Mouse (Mus musculus) forebrain, embryonic 10.5 days (tissue): ENCODE data around the gene Smpd3. TPM values are rescaled to one million over a fixed set of nuclear protein-coding genes. Genes with fewer than 3 reads are reported as not detected.

Experiments
- DNase-seq: peaks from one replicate; pipeline ENCODE4 v3.0.0-alpha.2; 2017; ENCODE audit warnings: low spot score; ENCODE audit errors: extremely low spot score
- H3K27ac ChIP-seq: fragments of 300-500 bp; sonication (generic); 2 replicates; pipeline ENCODE4 v1.5.1; 2016; ENCODE audit warnings: mild to moderate bottlenecking
- H3K27me3 ChIP-seq: fragments of 300-500 bp; sonication (generic); 2 replicates; pipeline ENCODE4 v1.6.1; 2016; ENCODE audit warnings: mild to moderate bottlenecking; ENCODE audit not compliant: poor library complexity, severe bottlenecking
- H3K36me3 ChIP-seq: fragments of 300-500 bp; sonication (generic); replicated peaks from 2 replicates; pipeline ENCODE4 v1.6.1; 2016; ENCODE audit warnings: mild to moderate bottlenecking, moderate library complexity
- H3K4me1 ChIP-seq: fragments of 300-500 bp; sonication (generic); 2 replicates; pipeline ENCODE4 v1.6.1; 2016
- H3K4me3 ChIP-seq: fragments of 300-500 bp; sonication (generic); 2 replicates; pipeline ENCODE4 v1.5.1; 2016; ENCODE audit warnings: mild to moderate bottlenecking, moderate library complexity
- H3K9me3 ChIP-seq: fragments of 300-500 bp; sonication (generic); 2 replicates; pipeline ENCODE4 v1.6.1; 2016; ENCODE audit warnings: mild to moderate bottlenecking, moderate library complexity
- WGBS: fragments of 180-500 bp; shearing (Covaris S2); methylation state at CpG from one replicate; pipeline ENCODE4 v1.1.7; 2016; 5-methylcytosine and 5-hydroxymethylcytosine counted together
- polyA plus RNA-seq: library from polyadenylated mRNA; unstranded; fragments of >200 nt; fragmentation: Nextera tagmentation; extraction: Ambion mirVana; gene quantifications from 2 replicates; pipeline ENCODE4 v1.2.1, GENCODE M21; 2016

Smpd3 gene
- polyA plus RNA-seq, 1 experiment from 2014 or later: 6.2 TPM

- H3K9me3 ChIP-seq: no peaks in the 10 kb centered on the region
- H3K27me3 ChIP-seq: no peaks in the 10 kb centered on the region
- no peak for DNase-seq
- 70% methylated on average over 11 of the region's 11 CpGs for WGBS
- no peaks in the 10 kb centered on the region for H3K36me3 ChIP-seq
- no peak overlapping the region for H3K27ac ChIP-seq
- H3K4me3 ChIP-seq: no peak overlapping the region
- H3K4me1 ChIP-seq: peaks cover 7% of the 10 kb centered on the region
These were observed 11.6 kb upstream of the Smpd3 start for GRCm38 (mm10) chr8:106349398-106349797.

DNA sequence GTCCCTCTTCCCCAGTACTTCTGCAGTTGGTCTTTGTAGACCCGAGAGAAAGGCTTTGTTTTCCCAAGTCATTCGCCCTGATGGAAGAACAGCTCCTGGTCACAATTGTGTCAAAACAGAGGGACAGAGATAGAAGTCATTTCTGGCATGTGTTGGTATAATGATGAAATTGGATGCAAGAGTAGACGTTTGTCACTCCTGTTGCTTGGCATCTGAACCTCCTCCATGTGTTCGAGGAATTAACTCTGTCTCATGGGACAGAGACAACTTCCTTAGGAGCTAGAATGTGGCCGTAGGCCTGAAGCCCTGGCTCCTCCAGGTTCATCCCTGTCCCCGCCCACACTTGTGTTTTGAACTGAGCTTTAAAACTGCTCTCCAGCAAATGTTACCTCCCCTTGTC lies 8.3 kb upstream of the Smpd3 start:
- Histone ChIP-seq H3K4me1 (peaks cover 7% of the 10 kb centered on the region), H3K36me3 (no peaks in the 10 kb centered on the region), H3K27ac (no peak overlapping the region), H3K9me3 (no peaks in the 10 kb centered on the region), H3K4me3 (no peak overlapping the region), H3K27me3 (no peaks in the 10 kb centered on the region)
- 80% methylated on average over 6 of the region's 6 CpGs for WGBS
- no peak for DNase-seq

DNA sequence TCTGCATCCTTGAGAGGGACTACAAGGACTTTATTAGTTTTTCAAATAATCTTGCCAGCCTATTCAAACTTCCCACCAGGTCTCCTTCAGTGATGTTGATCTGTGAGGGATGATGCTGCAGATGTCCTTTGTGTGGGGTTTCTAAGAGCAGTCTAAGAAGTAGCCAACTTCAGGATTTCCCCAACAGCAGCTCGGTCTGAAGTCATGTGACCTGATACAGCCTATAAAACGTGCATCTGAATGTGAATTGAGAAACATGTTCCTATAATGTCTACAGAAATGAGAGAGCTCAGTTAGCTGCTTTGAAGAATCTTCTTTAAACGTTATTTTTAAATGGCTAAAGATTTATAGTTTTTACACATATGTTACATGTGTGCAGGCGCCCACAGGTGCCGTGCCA lies 5.7 kb upstream of the Smpd3 start:
- Histone ChIP-seq H3K27ac (no peak overlapping the region), H3K4me3 (no peak overlapping the region), H3K27me3 (no peaks in the 10 kb centered on the region), H3K4me1 (peaks cover 15% of the 10 kb centered on the region), H3K36me3 (no peaks in the 10 kb centered on the region), H3K9me3 (no peaks in the 10 kb centered on the region)
- DNase-seq: no peak
- WGBS: 81% methylated on average over 5 of the region's 5 CpGs

- no peak overlapping the region for H3K27ac ChIP-seq
- no peaks in the 10 kb centered on the region for H3K36me3 ChIP-seq
- H3K27me3 ChIP-seq: no peaks in the 10 kb centered on the region
- peaks cover 17% of the 10 kb centered on the region for H3K4me1 ChIP-seq
- DNase-seq: no peak
- no peak overlapping the region for H3K4me3 ChIP-seq
- H3K9me3 ChIP-seq: no peaks in the 10 kb centered on the region
- 88% methylated on average over 7 of the region's 7 CpGs for WGBS
These were observed 5.0 kb upstream of the Smpd3 start for GRCm38 (mm10) chr8:106342828-106343227.

GRCm38 (mm10) chr8:106338741-106339209 lies 987 bp upstream of the Smpd3 start:
- H3K27me3 ChIP-seq: peaks cover 32% of the 10 kb centered on the region
- H3K4me1 ChIP-seq: peaks cover 36% of the 10 kb centered on the region
- H3K27ac ChIP-seq: peak overlapping the region; percentile 86
- WGBS: 47% methylated on average over 8 of the region's 8 CpGs
- no peaks in the 10 kb centered on the region for H3K9me3 ChIP-seq
- DNase-seq: peak; percentile 17
- no peaks in the 10 kb centered on the region for H3K36me3 ChIP-seq
- H3K4me3 ChIP-seq: peak overlapping the region; percentile 64

GRCm38 (mm10) chr8:106336561-106336960 lies 1.2 kb downstream of the Smpd3 start:
- peak overlapping the region; percentile 51 for H3K27ac ChIP-seq
- no peaks in the 10 kb centered on the region for H3K36me3 ChIP-seq
- H3K27me3 ChIP-seq: peaks cover 32% of the 10 kb centered on the region
- DNase-seq: peak; percentile 26
- no peaks in the 10 kb centered on the region for H3K9me3 ChIP-seq
- H3K4me3 ChIP-seq: peak overlapping the region; percentile 64
- H3K4me1 ChIP-seq: peaks cover 36% of the 10 kb centered on the region
- under 1% methylated on average over 41 of the region's 41 CpGs for WGBS

DNA sequence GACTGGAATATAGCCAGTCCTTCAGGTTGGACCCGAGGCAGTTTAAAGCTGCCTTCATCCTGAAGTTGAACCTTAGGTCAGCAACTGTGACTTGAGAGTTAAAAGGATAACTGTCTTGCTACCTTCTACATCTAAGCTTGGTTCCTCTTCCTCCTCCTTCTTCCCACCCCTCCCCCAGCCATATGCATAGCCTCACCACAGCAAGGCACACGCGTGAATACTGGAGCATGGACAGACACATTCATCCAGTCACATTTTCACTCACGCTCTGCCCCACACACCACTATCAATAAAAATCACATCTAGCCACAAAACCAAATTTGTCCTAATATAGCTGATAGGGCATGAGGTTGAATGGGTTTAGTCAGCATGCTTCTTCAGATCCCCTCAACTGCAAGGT lies 1.8 kb downstream of the Smpd3 start:
- WGBS: 83% methylated on average over 4 of the region's 4 CpGs
- H3K27ac ChIP-seq: peak overlapping the region; percentile 51; the same call in 1 of the 2 replicates
- peak overlapping the region; percentile 64 for H3K4me3 ChIP-seq
- H3K9me3 ChIP-seq: no peaks in the 10 kb centered on the region
- DNase-seq: no peak
- peaks cover 32% of the 10 kb centered on the region for H3K27me3 ChIP-seq
- H3K4me1 ChIP-seq: peaks cover 36% of the 10 kb centered on the region
- no peaks in the 10 kb centered on the region for H3K36me3 ChIP-seq

DNA sequence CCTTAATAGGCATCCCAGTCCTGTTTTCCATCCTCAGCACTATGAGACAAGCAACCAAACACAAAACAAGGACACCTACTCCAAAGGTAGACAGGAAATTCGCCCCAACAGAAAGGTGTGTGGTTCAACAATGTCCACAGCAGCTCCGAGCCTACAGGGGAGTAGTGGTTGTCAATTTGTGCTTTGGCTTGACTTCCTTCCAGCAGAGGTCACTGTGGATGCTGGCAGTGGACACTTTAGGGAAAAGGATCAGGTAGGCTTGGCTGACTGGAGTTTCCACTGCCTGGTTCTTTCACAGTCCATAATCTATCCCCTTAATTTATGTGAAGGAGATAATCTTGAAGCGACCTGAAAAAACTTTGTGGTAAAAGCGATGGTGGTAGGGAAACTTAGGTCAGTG lies 2.6 kb downstream of the Smpd3 start:
- WGBS: 65% methylated on average over 4 of the region's 4 CpGs
- DNase-seq: no peak
- Histone ChIP-seq H3K4me1 (peaks cover 36% of the 10 kb centered on the region), H3K36me3 (no peaks in the 10 kb centered on the region), H3K27ac (no peak overlapping the region), H3K9me3 (no peaks in the 10 kb centered on the region), H3K27me3 (peaks cover 32% of the 10 kb centered on the region), H3K4me3 (no peak overlapping the region)

- 47% methylated on average over 8 of the region's 8 CpGs for WGBS
- Histone ChIP-seq H3K27ac (no peak overlapping the region), H3K4me1 (peaks cover 21% of the 10 kb centered on the region), H3K27me3 (peaks cover 32% of the 10 kb centered on the region), H3K36me3 (no peaks in the 10 kb centered on the region), H3K4me3 (no peak overlapping the region), H3K9me3 (no peaks in the 10 kb centered on the region)
- DNase-seq: no peak
These were observed 4.4 kb downstream of the Smpd3 start for GRCm38 (mm10) chr8:106333346-106333745.

DNA sequence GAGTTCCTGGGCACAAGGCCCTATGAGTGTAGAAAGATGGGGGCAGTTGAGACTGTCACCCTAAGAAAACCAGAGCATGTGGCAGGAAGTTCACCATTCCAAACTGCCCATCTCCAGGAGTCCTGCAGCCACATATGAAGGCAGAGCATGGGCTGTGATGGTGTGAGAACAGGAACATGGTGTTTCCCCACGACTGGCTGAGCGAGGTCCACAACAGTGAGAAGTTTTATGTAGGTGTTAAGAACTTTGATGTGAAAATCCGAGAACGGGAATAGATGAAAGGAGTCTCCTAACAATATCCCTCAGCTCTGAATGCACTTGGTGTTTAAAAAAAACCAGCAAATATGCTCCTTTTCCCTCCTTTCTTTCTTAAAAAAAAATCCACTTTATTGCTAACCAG lies 5.3 kb downstream of the Smpd3 start:
- Histone ChIP-seq H3K4me3 (no peak overlapping the region), H3K4me1 (peaks cover 16% of the 10 kb centered on the region), H3K9me3 (no peaks in the 10 kb centered on the region), H3K36me3 (no peaks in the 10 kb centered on the region), H3K27me3 (peaks cover 31% of the 10 kb centered on the region), H3K27ac (no peak overlapping the region)
- no peak for DNase-seq
- WGBS: 81% methylated on average over 4 of the region's 4 CpGs

GRCm38 (mm10) chr8:106326624-106327023 lies 11.2 kb downstream of the Smpd3 start:
- Histone ChIP-seq H3K36me3 (no peaks in the 10 kb centered on the region), H3K4me1 (peaks cover 7% of the 10 kb centered on the region; the same call in 1 of the 2 replicates), H3K27ac (no peak overlapping the region), H3K27me3 (no peaks in the 10 kb centered on the region), H3K9me3 (no peaks in the 10 kb centered on the region), H3K4me3 (no peak overlapping the region)
- 80% methylated on average over 4 of the region's 4 CpGs for WGBS
- DNase-seq: no peak

DNA sequence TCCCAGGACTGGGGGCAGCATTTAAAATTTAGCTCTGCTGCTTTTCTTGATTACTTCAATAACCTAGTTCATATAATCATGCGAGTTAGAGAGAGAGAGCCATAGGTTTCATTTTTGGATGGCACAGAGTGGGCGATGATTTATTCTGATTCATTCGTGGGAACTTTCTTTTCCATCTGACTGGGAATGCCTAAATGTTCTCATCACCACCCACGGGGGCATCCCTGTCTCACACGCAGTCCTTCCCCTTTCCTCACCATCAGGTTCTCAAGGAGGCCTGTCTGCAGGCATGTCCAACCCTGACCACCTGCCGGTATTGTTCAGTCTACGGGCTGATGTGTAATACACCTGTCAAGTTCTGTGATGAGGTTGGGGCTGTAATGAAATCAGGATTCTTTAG lies 16.4 kb downstream of the Smpd3 start:
- Histone ChIP-seq H3K4me1 (peaks cover 19% of the 10 kb centered on the region), H3K27me3 (no peaks in the 10 kb centered on the region), H3K36me3 (no peaks in the 10 kb centered on the region), H3K27ac (no peak overlapping the region), H3K4me3 (no peak overlapping the region), H3K9me3 (no peaks in the 10 kb centered on the region)
- no peak for DNase-seq
- WGBS: 87% methylated on average over 7 of the region's 7 CpGs

GRCm38 (mm10) chr8:106320002-106320401 lies 17.8 kb downstream of the Smpd3 start:
- Histone ChIP-seq H3K27ac (no peak overlapping the region), H3K4me3 (no peak overlapping the region), H3K9me3 (no peaks in the 10 kb centered on the region), H3K27me3 (no peaks in the 10 kb centered on the region), H3K4me1 (peaks cover 19% of the 10 kb centered on the region), H3K36me3 (no peaks in the 10 kb centered on the region)
- WGBS: 90% methylated on average over 6 of the region's 6 CpGs
- no peak for DNase-seq

DNA sequence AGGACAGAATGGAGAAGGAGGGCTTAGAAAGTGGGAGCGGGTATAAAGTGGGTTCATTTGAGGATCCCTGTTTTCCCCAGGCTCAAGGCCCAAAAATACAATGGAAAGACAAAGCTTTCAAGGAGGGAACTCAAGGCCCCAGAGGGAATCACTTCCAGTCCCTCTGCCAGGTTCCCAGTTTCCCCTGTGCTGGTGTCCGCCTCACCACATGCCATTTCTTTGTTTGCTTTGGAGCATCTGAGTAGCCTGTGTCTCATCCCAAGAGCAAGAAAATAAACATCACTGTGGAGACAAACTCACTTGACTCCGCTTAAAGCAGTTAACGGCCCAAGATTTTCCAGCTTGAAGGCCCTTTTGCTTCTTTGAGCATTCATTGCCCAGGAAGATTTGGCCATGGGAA lies 20.7 kb downstream of the Smpd3 start:
- peaks cover 12% of the 10 kb centered on the region for H3K4me1 ChIP-seq
- no peaks in the 10 kb centered on the region for H3K27me3 ChIP-seq
- H3K9me3 ChIP-seq: no peaks in the 10 kb centered on the region
- H3K4me3 ChIP-seq: no peak overlapping the region
- WGBS: 75% methylated on average over 4 of the region's 4 CpGs
- H3K36me3 ChIP-seq: no peaks in the 10 kb centered on the region
- no peak for DNase-seq
- H3K27ac ChIP-seq: no peak overlapping the region
